Mouse (Mus musculus) thymus, adult 2 months (tissue): ENCODE results near the gene Tenm1. TPM values are rescaled to one million over a fixed set of nuclear protein-coding genes. Genes with fewer than 3 reads are reported as not detected.

Experiments
- DNase-seq: peaks from one replicate; pipeline ENCODE4 v3.0.0; 2021
- H3K27ac ChIP-seq: fragments of 200-500 bp; 2 replicates; pipeline ENCODE4 v1.5.1; 2012; ENCODE audit warnings: low read length, control low read depth; ENCODE audit not compliant: control insufficient read depth, insufficient read depth
- H3K27me3 ChIP-seq: fragments of 200-500 bp; 2 replicates; pipeline ENCODE4 v1.6.1; 2012; ENCODE audit warnings: mild to moderate bottlenecking, low read length, moderate library complexity, mixed read lengths; ENCODE audit not compliant: control insufficient read depth, insufficient read depth
- H3K36me3 ChIP-seq: fragments of 200-500 bp; 2 replicates; pipeline ENCODE4 v1.6.1; 2012; ENCODE audit warnings: mild to moderate bottlenecking, low read length, moderate library complexity; ENCODE audit not compliant: control insufficient read depth, insufficient read depth
- H3K4me1 ChIP-seq: fragments of 200-500 bp; replicated peaks from 2 replicates; pipeline ENCODE4 v1.6.1; 2012; ENCODE audit warnings: low read length; ENCODE audit not compliant: control insufficient read depth, insufficient read depth
- H3K4me3 ChIP-seq: fragments of 200-500 bp; 2 replicates; pipeline ENCODE4 v1.5.1; 2012; ENCODE audit warnings: mild to moderate bottlenecking, low read length, control low read depth, moderate library complexity; ENCODE audit not compliant: control insufficient read depth, insufficient read depth
- CTCF ChIP-seq: fragments of 200-500 bp; IDR thresholded peaks from 2 replicates; pipeline ENCODE4 v1.5.1; 2012; ENCODE audit warnings: mild to moderate bottlenecking, control low read depth, low read length, moderate library complexity, borderline replicate concordance; ENCODE audit not compliant: control insufficient read depth, poor library complexity, insufficient read depth; ENCODE audit errors: extremely low read depth
- POLR2A ChIP-seq: fragments of 200-500 bp; IDR thresholded peaks from 2 replicates; pipeline ENCODE4 v1.6.1; 2012; ENCODE audit warnings: mild to moderate bottlenecking, low read length, control low read depth, moderate library complexity; ENCODE audit not compliant: control insufficient read depth, poor library complexity, insufficient read depth; ENCODE audit errors: extremely low read depth
- WGBS: fragments of 180-500 bp; shearing (Covaris S2); methylation state at CpG from one replicate; pipeline ENCODE4 v1.1.7; 2018; 5-methylcytosine and 5-hydroxymethylcytosine counted together
- polyA plus RNA-seq: library from polyadenylated mRNA; depleted of rRNA; stranded (reverse); fragments of >200 nt; gene quantifications from 2 replicates; pipeline ENCODE4 v1.2.3, GENCODE M21; 2012

The Tenm1 gene
- polyA plus RNA-seq, 1 experiment = 0.42 TPM

DNA sequence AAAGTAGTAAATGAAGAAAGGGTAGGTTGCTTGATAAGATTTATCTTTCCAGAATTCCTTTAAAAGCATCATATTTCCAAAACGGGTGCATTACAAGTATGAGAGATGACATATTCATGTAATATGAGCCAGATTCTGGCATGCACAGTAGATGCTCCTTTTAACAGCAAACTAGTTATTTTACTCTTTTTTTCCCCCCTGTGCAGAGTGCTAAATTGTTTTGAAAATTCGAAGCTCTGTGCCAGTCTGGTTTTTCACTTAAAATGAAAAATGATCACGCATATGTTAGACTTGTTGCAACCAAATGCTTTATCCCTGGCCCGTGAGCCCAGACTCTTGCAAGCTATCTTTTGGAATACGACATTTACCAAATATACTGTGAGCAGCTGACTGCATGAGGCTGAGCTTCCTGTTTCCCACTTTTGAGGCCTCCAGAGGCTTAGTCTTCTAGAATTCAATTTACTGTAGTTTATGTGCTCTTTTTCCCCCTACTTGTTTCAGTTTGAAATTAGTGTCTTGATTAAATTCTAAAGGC lies 226.6 kb downstream of the Tenm1 start:
- DNase-seq = no peak
- Histone ChIP-seq H3K36me3 (no peaks in the 10 kb centered on the region), H3K4me1 (no peaks in the 10 kb centered on the region), H3K4me3 (no peak overlapping the region), H3K27me3 (no peaks in the 10 kb centered on the region), H3K27ac (no peak overlapping the region)
- TF ChIP-seq CTCF (no peak), POLR2A (no peak)
- WGBS = 85% methylated on average over 5 of the region's 5 CpGs

DNA sequence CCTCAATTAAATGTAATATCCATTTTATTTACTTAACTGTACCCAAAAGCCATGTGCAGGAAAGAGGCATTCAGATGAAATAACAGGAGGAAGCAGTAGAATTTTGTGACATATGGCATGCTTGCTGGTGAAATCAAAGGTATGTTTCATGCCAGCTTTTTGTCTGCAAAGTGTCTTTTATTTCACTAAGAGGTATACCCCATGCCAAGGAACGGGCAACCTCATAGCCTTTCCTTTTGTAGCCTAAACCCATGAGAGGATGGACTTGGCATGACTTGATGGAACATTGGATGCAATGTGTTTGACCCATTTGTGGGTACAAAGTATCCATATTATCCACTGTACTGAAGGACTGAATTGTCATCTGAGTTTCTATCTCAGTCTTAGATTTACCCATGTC lies 246.0 kb downstream of the Tenm1 start:
- H3K27ac ChIP-seq = no peak overlapping the region
- TF ChIP-seq CTCF (no peak), POLR2A (no peak)
- H3K4me1 ChIP-seq = no peaks in the 10 kb centered on the region
- H3K36me3 ChIP-seq = no peaks in the 10 kb centered on the region
- 87% methylated on average over 1 of the region's 1 CpGs for WGBS
- H3K27me3 ChIP-seq = no peaks in the 10 kb centered on the region
- no peak overlapping the region for H3K4me3 ChIP-seq
- no peak for DNase-seq

DNA sequence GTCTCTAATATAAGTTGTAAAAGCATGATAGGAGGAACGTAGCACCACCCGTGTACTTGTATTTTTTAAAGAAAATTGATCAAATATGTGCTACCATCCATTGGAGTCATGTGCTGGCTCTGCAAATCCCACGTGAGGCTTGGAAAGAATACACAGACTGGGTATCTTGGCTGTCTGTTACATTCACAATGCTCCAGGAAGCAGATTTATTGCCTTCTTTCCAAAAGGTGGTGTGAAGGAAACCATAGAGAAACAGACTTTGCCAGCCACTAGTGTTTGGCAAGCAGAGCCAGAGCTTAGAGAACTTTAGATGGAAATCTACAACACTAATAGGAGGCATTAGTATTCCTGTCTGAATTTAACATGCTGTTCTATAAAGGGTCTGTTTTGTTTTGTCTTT lies 277.4 kb downstream of the Tenm1 start:
- Histone ChIP-seq H3K4me3 (no peak overlapping the region), H3K27me3 (no peaks in the 10 kb centered on the region), H3K27ac (no peak overlapping the region), H3K4me1 (no peaks in the 10 kb centered on the region), H3K36me3 (no peaks in the 10 kb centered on the region)
- TF ChIP-seq POLR2A = no peak
- no peak for DNase-seq
- WGBS = 74% methylated on average over 3 of the region's 3 CpGs

DNA sequence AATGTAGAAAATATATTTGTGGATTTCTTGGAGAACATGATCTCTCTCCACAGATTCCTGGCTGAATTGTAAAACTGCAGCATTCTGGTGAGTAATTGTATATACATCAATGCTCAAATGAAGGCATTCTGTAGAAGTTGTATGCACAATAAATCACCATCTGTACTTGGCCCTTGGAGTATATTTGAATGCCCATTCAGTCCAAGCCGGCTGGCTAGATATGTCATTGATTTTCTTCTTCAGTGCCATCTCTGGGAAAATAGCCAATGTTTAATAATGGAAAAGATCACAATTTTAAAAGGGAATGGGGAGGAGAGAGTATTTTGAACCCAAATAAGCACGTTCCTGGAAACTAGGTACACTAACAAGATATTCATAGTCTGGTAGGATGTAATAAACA lies 299.2 kb downstream of the Tenm1 start:
- no peak overlapping the region for H3K4me3 ChIP-seq
- no peaks in the 10 kb centered on the region for H3K4me1 ChIP-seq
- H3K36me3 ChIP-seq = no peaks in the 10 kb centered on the region
- no peak for TF ChIP-seq CTCF
- TF ChIP-seq POLR2A = no peak
- 82% methylated on average over 2 of the region's 2 CpGs for WGBS
- H3K27me3 ChIP-seq = no peaks in the 10 kb centered on the region
- DNase-seq = no peak
- H3K27ac ChIP-seq = no peak overlapping the region

DNA sequence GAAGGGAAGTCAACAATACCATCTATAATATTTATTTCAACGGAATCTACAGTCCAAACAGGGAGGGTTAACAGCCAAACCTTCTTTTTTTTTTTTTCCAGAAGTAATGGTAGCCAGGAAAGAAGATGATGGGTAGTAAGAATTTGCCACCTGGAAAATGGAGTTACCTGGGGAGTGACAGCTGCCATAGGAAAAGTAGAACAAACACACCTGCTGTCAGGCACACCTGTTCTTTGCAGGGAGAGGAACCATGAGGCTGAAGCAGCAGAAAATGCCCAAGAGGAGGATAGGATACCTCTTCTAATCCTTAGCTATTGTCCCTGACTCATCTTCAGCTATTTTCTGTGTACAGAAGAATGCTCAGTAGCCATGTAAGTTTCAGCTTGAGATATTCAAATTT lies 306.4 kb downstream of the Tenm1 start:
- Histone ChIP-seq H3K36me3 (no peaks in the 10 kb centered on the region), H3K4me3 (no peak overlapping the region), H3K27me3 (no peaks in the 10 kb centered on the region), H3K4me1 (no peaks in the 10 kb centered on the region), H3K27ac (no peak overlapping the region)
- 100% methylated on average over 1 of the region's 1 CpGs for WGBS
- TF ChIP-seq CTCF = no peak
- TF ChIP-seq POLR2A = no peak
- DNase-seq = no peak

DNA sequence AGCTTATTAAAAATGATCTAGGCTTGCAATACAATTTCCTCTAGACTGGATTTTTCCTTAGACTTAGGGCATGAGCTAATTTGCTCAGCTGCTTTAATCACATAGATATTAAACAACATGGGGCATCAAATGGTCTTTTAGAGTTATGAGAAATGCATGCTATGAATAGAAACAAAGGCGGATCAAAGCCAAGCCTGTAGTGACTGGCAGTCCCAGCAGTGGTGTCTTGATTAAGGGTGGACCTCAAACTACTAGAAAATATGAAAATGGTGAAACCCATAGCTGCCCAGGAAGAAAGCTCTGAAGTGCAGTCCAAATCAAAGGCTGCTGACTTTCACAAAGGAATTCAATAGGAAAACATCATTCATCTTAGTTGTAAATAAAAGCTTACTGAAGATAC lies 306.9 kb downstream of the Tenm1 start:
- Histone ChIP-seq H3K4me1 (no peaks in the 10 kb centered on the region), H3K36me3 (no peaks in the 10 kb centered on the region), H3K27ac (no peak overlapping the region), H3K4me3 (no peak overlapping the region), H3K27me3 (no peaks in the 10 kb centered on the region)
- TF ChIP-seq POLR2A (no peak), CTCF (no peak)
- no peak for DNase-seq
- 86% methylated on average over 1 of the region's 1 CpGs for WGBS

DNA sequence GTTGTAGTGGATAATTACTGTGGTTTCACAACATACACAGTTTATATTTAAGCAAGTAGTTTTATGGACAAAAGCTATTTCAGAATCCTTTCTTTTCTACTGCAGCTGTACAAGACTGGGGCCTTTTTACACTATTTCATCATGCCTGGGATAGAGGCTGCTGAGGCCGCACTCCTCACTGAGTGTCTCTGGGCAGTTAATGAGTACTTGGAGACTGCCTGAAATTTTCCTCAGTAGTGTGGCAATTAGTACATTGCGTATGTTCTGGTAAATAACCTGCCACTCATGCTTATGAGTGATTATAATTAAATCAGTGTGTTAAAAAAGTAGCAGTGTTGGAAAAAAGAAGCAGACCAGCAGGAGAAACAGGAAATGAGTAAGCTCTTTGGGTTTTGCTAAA lies 442.8 kb downstream of the Tenm1 start:
- no peak overlapping the region for H3K27ac ChIP-seq
- H3K27me3 ChIP-seq = no peaks in the 10 kb centered on the region
- H3K4me3 ChIP-seq = no peak overlapping the region
- no peak for DNase-seq
- H3K4me1 ChIP-seq = no peaks in the 10 kb centered on the region
- 83% methylated on average over 2 of the region's 2 CpGs for WGBS
- no peak for TF ChIP-seq POLR2A
- no peak for TF ChIP-seq CTCF
- no peaks in the 10 kb centered on the region for H3K36me3 ChIP-seq
